Comparison of ENCODE assay signal across 8 mouse cellular contexts in genomic region chr7:73616971-73617906, GRCm38 (mm10).
A peak's percentile ranks its signal among the peaks of the same experiment; 100 is the strongest.
DNase-seq lines count a peak whose midpoint lies in the region; ATAC-seq and TF ChIP-seq lines count a peak whose summit lies in the region.

No protein-coding gene starts in this region.

- peaks cover 51% of the 10 kb centered on the region for H3K4me1 ChIP-seq in embryonic facial prominence, embryonic 10.5 days
- H3K4me1 ChIP-seq in heart, embryonic 11.5 days (ENCODE audit: control insufficient read depth, insufficient read depth, low read length) = peaks cover 6% of the 10 kb centered on the region
- no peaks in the 10 kb centered on the region for H3K4me1 ChIP-seq in liver, adult 2 months (ENCODE audit: control insufficient read depth, insufficient read depth, low read length)
- peaks cover 28% of the 10 kb centered on the region for H3K4me1 ChIP-seq in midbrain, embryonic 16.5 days (ENCODE audit: control insufficient read depth, insufficient read depth, low read length)

- no peaks in the 10 kb centered on the region for H3K27me3 ChIP-seq in embryonic facial prominence, embryonic 10.5 days (replicated peaks; ENCODE audit: low read depth, poor library complexity, severe bottlenecking)
- no peaks in the 10 kb centered on the region for H3K27me3 ChIP-seq in heart, embryonic 11.5 days (ENCODE audit: control insufficient read depth, insufficient read depth, low read length)
- no peaks in the 10 kb centered on the region for H3K27me3 ChIP-seq in liver, adult 2 months (ENCODE audit: control insufficient read depth, insufficient read depth, low read length)
- H3K27me3 ChIP-seq in midbrain, embryonic 16.5 days (ENCODE audit: control insufficient read depth, insufficient read depth, low read depth, low read length) = no peaks in the 10 kb centered on the region

- H3K4me3 ChIP-seq in embryonic facial prominence, embryonic 10.5 days = peak overlapping the region; percentile 77
- H3K4me3 ChIP-seq in heart, embryonic 11.5 days (ENCODE audit: low read depth, low read length) = peak overlapping the region; percentile 66
- H3K4me3 ChIP-seq in liver, adult 2 months (ENCODE audit: insufficient read depth, low read depth, low read length) = peak overlapping the region; percentile 65
- H3K4me3 ChIP-seq in midbrain, embryonic 16.5 days (ENCODE audit: low read depth, low read length) = peak overlapping the region; percentile 66

- TF ChIP-seq CTCF in liver, adult 2 months (IDR thresholded peaks at IDR 0.05; ENCODE audit: low read depth, low read length) = no peak

- peak overlapping the region; percentile 99 for H3K9ac ChIP-seq in heart, embryonic 11.5 days (ENCODE audit: low read depth, low read length)
- H3K9ac ChIP-seq in liver, adult 2 months (ENCODE audit: low read depth, low read length) = peak overlapping the region; percentile 82
- H3K9ac ChIP-seq in midbrain, embryonic 16.5 days (ENCODE audit: low read depth, low read length) = peak overlapping the region; percentile 94

- peak overlapping the region; percentile 89 for H3K4me2 ChIP-seq in heart, embryonic 11.5 days
- peak overlapping the region; percentile 89 for H3K4me2 ChIP-seq in midbrain, embryonic 16.5 days (ENCODE audit: low read length)

- TF ChIP-seq POLR2A in liver, adult 2 months (IDR thresholded peaks at IDR 0.05; ENCODE audit: extremely low read depth, insufficient read depth, low read length) = no peak

- H3K27ac ChIP-seq in embryonic facial prominence, embryonic 10.5 days (replicated peaks) = peak overlapping the region; percentile 100
- peak overlapping the region; percentile 99 for H3K27ac ChIP-seq in heart, embryonic 11.5 days (ENCODE audit: low read depth, low read length)
- H3K27ac ChIP-seq in liver, adult 2 months (replicated peaks; ENCODE audit: insufficient read depth, low read depth, low read length) = peak overlapping the region; percentile 98
- H3K27ac ChIP-seq in midbrain, embryonic 16.5 days (ENCODE audit: low read length) = peak overlapping the region; percentile 100

- H3K36me3 ChIP-seq in embryonic facial prominence, embryonic 10.5 days (replicated peaks) = no peaks in the 10 kb centered on the region
- no peaks in the 10 kb centered on the region for H3K36me3 ChIP-seq in heart, embryonic 11.5 days (ENCODE audit: control insufficient read depth, insufficient read depth, low read length)
- no peaks in the 10 kb centered on the region for H3K36me3 ChIP-seq in liver, adult 2 months (ENCODE audit: control insufficient read depth, insufficient read depth, low read length)
- no peaks in the 10 kb centered on the region for H3K36me3 ChIP-seq in midbrain, embryonic 16.5 days (ENCODE audit: control insufficient read depth, insufficient read depth, low read length)

- no peaks in the 10 kb centered on the region for H3K9me3 ChIP-seq in embryonic facial prominence, embryonic 10.5 days
- no peaks in the 10 kb centered on the region for H3K9me3 ChIP-seq in heart, embryonic 11.5 days (replicated peaks; ENCODE audit: control insufficient read depth, low read length)
- no peaks in the 10 kb centered on the region for H3K9me3 ChIP-seq in midbrain, embryonic 16.5 days (replicated peaks; ENCODE audit: control insufficient read depth, low read length, poor library complexity, severe bottlenecking)

- no peak for ATAC-seq in heart, embryonic 11.5 days (replicated peaks; ENCODE audit: insufficient number of reproducible peaks, low FRiP score, low TSS enrichment)
- ATAC-seq in midbrain, embryonic 16.5 days = no peak

- 4% methylated on average over 21 of the region's 21 CpGs for WGBS in embryonic facial prominence, embryonic 10.5 days
- 6% methylated on average over 21 of the region's 21 CpGs for WGBS in heart, embryonic 11.5 days (ENCODE audit: insufficient replicate concordance)
- WGBS in liver, adult 2 months = 30% methylated on average over 21 of the region's 21 CpGs
- under 1% methylated on average over 21 of the region's 21 CpGs for WGBS in midbrain, embryonic 16.5 days

- no peaks in the 10 kb centered on the region for H3K79me2 ChIP-seq in liver, adult 2 months (ENCODE audit: control insufficient read depth, insufficient read depth, low read length)

- DNase-seq in A20 (ENCODE audit: low read depth, low spot score) (peak; percentile 55), R1 (ENCODE audit: low read depth, low spot score) (peak; percentile 95)
- peak; percentile 64 for DNase-seq in embryonic facial prominence, embryonic 10.5 days (ENCODE audit: low spot score)
- peak; percentile 72 for DNase-seq in kidney, adult 9 months
- DNase-seq in liver, adult 2 months (ENCODE audit: extremely low read depth, low read depth, low spot score) = peak; percentile 44
- DNase-seq in thymus, postnatal 25 days = peak; percentile 53

Comparison
In these comparisons a context has a peak if more than half of its experiments do, and no peak if none do; other contexts are left out.
1. DNase-seq: peak in every context shown above with its lines; median percentile 95 in R1; 72 in kidney, adult 9 months; 64 in embryonic facial prominence, embryonic 10.5 days; 55 in A20; 53 in thymus, postnatal 25 days; 44 in liver, adult 2 months.